Mouse (Mus musculus) adrenal gland, postnatal 25 days (tissue): ENCODE results near the gene Olfr430. TPM values are rescaled to one million over a fixed set of nuclear protein-coding genes. Genes with fewer than 3 reads are reported as not detected.
"Not testable (repeated sequence)": the region's sequence is repeated elsewhere in the genome, so short reads cannot be mapped to it uniquely, and the experiment has no call there.

Experiments used
- DNase-seq: peaks from one replicate; pipeline ENCODE4 v3.0.0; 2021; ENCODE audit warnings: mixed read lengths
- long read RNA-seq: library from polyadenylated mRNA; stranded (forward); transcript quantifications from one replicate; pipeline ENCODE4 v2.0.0, GENCODE M21; 2021
- total RNA-seq: library from RNA; stranded (reverse); gene quantifications from 2 replicates; pipeline ENCODE4 v1.2.3, GENCODE M21; 2021

Olfr430 gene
- not detected in 2 replicates for total RNA-seq
- long read RNA-seq: 0 reads

DNA sequence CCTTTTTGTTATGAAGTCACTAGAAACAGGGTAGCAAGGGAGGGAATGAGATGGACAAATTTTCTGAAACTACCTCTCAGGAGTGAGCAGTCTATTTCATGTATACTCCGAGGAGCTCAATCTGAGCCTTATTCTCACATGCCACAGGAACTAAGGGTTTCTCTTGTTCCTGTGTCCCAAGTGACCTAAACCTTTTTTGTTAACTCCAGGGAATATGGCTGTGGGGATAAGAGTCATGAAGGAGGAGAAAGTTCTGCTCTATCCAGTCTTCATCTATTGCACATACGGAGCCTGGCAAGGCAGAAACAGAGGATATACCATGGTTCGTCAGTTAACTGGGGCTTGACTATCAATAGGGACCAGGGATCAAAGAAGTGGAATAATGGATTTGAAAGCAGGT, at the start of gene Olfr430:
Gene Olfr430 (plus strand): TSS at position 301 of the 400 bp plus-strand sequence.
- DNase-seq: no peak

DNA sequence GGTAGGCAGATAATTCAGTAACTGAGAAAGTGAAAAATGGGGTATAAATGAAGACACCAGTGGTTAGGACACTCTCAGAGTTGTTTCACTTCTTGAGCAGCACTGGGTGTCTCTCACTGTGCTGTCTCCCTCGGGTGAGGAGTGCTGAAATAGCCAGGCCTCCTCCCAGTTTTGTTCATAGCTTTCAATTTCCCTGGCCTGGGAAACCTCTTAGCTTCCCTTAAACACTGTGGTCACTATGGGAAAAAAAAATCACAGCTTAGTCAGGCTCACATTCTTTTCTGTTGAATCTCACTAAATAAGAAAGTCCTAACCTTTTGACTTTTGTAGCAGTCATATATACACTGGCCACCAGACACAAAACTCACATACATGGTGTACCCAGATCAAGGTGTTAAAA, 34.7 kb upstream of the Olfr430 start, which contains the start of gene Ifi205:
Gene Ifi205 (minus strand): TSS at position 113 of the 400 bp plus-strand sequence.
- no peak for DNase-seq

DNA sequence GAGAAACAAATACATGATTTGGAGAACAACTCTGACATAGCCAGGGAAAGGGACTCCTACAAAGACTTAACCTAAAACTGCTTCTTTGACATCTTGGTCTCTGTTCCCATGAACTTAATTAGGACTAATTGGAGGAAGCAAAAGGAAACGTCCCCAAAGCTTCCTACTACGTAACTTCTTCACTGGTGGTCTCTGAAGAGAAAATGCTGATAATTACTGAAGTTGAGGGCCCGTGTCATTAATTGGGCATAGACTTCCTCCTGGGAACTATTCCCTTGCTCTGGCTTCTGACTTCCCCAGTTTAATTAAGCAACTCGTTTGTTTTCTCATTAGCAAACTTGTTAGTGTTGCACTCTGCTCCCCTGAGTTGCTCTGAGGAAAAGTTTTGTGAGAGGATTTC, 30.6 kb upstream of the Olfr430 start:
- no peak for DNase-seq

DNA sequence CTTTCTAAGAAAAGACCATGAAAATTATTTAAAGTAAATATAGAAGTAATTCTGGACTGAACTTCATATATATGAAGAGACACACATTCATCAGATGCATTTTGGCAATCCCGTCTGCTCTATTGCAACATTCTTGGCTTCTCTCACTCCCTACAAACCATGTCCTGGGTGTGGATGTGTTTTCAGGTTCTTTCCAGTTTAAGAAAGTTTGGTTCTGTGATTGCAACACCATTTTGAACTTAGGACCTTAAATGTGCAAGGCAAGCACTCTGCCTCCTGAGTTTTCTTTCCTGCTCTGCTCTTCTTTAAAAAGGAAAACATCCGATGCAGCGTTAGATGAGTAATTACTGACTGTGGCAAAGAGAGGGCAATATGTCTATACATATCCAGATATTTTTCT, 27.9 kb upstream of the Olfr430 start:
- DNase-seq: no peak

DNA sequence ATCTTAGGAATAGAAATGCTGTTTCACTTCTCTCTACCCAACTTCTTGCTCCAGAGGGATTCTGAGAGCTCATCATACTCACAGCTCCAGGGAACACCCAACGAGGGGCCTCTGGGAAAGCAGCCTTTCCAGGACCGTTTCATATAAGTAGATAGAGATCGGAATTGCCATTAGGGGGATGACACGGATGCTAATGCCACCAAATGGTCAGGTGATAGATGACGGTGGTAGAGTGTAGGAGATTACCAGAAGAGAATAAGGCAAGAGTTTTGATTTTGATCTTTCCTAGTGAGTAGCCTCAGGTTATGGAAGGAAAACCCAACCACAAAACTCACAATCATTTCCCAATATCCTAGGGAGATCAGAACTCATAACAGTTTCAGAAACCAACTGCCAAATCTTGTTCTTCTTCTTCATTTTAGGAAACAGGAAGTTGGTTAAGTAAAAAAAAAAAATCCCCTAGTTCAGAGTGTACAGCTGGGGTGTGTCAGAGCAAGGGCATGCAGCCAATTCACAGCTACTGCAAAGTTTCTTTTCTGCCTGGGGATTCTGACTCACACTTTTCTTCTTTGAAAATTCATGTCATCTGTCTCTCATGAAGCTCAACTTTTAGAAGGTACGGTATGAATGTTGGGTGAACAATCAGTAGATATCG, 25.8 kb upstream of the Olfr430 start, which contains the start of gene Olfr433:
Gene Olfr433 (plus strand): TSS at position 183 of the 655 bp plus-strand sequence.
- peak; percentile 9 for DNase-seq

DNA sequence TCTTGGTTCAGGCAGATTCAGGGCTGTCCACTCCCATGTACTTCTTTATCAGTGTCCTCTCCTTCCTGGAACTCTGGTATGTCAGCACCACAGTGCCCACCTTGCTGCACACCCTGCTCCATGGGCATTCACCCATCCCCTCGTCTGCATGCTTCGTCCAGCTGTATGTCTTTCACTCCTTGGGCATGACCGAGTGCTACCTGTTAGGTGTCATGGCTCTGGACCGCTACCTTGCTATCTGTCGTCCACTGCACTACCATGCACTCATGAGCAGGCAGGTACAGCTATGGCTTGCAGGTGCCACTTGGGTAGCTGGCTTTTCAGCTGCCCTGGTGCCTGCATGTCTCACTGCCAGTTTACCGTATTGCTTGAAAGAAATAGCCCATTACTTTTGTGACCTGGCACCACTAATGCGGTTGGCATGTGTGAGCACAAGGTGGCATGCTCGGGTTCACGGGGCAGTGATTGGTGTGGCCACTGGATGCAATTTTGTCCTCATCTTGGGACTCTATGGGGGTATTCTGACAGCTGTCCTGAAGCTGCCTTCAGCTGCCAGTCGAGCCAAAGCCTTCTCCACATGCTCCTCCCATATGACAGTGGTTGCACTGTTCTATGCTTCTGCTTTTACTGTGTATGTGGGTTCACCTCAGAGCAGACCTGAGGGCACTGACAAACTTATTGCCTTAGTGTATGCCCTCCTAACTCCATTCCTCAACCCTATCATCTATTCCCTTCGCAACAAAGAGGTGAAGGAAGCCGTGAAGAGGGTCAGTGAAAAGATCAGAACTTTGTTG, 24.1 kb upstream of the Olfr430 start:
- DNase-seq: not testable (repeated sequence)

DNA sequence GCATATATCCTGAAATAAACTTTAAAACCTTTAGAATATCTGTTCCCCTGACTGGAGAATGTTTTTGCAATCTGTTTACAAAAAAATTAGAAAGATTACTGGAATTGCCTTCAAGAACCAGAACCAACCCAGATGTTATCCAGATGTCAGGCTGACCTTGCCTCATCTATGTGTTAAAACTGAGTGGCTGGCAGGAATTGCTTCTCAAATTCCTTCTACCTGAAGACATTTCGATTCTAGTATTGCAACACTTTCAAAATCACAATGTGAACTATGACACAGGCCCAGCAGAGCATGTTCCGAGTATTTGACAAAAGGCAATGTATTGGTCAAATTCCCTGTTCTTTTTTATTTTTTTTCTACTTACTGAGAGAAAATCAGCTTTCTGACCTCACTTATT, 22.0 kb upstream of the Olfr430 start:
- DNase-seq: no peak

DNA sequence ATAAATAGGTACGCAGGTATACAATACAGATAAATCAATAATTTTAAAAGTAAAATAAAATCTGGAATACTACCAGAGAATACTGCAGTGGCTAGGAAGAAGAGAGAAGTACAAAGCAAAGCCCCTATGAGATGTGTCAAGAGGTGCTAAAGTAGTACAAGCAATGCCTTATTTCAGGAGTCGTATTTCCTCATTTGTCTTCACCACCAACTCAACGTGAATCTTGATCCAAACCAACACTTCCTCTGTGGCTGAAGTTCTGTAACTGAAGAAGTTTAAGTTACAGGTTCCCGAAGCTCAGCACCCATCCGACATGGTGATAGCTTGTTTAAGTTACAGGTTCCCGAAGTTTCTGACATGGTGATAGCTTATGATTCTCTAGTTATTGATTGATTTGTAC, 18.2 kb upstream of the Olfr430 start:
- DNase-seq: not testable (repeated sequence)

DNA sequence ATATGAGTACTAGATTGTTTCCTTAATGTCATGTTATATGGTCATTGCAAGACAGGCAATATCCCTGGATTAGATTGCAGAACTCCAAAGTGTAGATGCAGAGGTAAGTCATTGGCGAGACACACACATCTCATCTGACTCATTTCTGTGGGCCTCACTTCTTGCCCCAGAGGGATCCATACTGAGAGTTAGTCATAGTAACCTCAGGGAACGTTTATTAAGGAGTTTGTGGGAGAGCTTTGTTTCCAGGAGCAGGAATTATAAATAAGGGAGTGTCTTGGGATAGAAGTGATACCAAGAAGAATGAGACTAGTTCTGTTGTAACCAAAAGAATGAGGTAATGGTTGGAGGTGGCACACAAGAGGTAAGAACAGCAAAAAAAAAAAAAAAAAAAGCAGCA, 17.5 kb upstream of the Olfr430 start, which contains the start of gene Olfr432:
Gene Olfr432 (plus strand): TSS at position 313 of the 400 bp plus-strand sequence.
- no peak for DNase-seq

DNA sequence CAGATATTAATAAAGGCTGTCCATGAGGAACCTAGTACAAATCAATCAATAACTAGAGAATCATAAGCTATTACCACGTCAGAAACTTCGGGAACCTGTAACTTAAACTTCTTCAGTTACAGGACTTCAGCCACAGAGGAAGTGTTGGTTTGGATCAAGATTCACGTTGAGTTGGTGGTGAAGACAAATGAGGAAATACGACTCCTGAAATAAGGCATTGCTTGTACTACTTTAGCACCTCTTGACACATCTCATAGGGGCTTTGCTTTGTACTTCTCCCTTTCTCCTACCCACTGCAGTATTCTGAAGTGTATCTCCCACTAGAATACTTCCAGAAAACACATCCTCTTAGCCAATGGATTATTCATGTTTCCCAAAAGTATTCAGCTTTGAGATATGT, 17.0 kb upstream of the Olfr430 start:
- DNase-seq: not testable (repeated sequence)

DNA sequence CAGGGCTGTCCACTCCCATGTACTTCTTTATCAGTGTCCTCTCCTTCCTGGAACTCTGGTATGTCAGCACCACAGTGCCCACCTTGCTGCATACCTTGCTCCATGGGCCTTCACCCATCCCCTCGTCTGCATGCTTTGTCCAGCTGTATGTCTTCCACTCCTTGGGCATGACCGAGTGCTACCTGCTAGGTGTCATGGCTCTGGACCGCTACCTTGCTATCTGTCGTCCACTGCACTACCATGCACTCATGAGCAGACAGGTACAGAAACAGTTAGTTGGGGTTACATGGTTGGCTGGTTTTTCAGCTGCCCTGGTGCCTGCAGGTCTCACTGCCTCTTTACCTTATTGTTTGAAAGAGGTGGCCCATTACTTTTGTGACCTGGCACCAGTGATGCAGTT, 15.9 kb upstream of the Olfr430 start:
- no peak for DNase-seq

DNA sequence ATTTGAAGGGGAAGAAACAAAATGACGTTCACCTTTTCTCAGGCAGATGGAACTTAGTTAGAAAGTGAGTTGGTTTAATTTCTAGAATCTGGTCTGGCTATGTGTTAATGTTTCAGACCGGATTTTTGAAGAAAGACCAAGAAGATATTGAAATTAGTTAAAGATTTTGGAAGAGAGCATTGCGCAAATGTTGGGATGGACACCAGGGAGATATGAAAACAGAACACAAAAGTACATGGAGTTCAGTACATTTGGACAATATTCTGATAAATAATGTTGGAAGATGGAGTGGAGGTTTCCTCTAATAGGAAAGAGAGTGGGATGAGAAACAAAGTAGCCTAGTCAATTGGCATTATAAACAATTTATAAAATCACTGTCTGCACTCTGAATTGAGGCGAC, 14.9 kb upstream of the Olfr430 start:
- no peak for DNase-seq

DNA sequence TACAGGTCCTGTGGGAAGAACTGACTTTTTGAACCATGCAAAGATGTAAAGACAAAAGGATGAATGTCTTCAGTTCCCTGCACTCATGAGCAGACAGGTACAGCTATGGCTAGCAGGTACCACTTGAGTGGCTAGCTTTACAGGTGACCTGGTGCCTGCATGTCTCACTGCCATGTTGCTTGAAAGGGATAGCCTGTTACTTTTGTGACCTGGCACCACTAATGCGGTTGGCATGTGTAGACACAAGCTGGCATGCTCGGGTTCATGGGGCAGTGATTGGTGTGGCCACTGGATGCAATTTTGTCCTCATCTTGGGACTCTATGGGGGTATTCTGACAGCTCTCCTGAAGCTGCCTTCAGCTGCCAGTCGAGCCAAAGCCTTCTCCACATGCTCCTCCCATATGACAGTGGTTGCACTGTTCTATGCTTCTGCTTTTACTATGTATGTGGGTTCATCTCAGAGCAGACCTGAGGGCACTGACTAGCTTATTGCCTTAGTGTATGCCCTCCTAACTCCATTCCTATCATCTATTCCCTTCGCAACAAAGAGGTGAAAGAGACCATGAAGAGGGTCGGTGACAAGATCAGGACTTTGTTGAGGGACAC, 14.4 kb upstream of the Olfr430 start:
- no peak for DNase-seq

DNA sequence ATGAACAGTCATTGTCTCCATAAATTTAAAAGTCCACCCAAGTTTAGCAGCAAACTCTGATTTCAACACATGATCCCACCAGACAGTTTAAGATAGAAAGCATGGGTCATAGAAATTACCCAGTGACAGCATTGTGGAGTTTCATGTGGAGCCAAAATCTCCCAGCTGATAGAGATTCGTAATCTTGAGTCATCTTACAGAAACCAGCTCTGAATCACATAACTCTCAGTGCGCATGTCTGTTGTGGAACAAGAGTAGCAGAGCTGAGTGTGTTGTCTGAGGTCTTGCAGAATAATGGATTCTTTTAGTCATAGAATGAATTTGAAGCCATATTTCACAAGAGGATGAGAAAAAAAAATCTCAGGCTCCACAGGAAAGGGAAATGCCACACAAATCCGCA, 13.4 kb upstream of the Olfr430 start:
- no peak for DNase-seq

DNA sequence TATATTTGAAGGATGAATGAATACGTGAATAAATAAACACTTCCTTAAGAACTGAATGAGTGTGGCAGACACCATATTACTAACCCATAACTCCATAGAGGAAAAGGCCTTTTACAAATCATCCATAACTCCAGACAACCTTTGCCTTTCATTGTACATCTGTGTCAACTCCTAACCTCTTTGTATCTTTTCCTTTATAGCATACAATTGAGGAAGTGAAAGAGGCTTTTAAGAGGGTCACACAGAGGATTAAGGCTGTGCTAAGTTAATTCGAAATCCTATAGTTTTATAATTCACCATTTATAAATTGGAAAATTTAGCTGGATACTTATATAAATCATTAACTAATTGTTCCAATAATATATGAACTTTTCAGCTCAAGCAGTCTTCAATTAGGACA, 11.2 kb upstream of the Olfr430 start:
- DNase-seq: no peak

DNA sequence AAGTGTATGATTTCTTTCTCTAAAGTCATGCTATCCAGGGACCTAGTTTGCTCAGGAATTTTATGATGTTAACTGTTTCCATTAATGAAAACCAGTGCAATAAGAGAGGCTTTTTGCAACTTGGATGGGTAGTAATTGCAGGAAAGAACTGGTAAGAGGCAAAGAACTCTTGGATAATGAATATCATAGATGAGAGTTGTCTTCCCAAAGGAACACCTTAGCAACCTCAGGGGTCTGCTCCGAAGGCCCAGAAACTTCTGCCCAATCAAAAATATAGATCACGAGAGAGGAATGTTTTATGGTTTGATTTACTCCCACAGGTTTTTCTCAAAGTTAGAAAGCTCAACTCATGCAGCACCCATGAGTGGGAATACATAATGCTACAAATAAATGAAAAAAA, 17.6 kb downstream of the Olfr430 start, which contains the start of gene Olfr429:
Gene Olfr429 (plus strand): TSS at position 301 of the 400 bp plus-strand sequence.
- no peak for DNase-seq

DNA sequence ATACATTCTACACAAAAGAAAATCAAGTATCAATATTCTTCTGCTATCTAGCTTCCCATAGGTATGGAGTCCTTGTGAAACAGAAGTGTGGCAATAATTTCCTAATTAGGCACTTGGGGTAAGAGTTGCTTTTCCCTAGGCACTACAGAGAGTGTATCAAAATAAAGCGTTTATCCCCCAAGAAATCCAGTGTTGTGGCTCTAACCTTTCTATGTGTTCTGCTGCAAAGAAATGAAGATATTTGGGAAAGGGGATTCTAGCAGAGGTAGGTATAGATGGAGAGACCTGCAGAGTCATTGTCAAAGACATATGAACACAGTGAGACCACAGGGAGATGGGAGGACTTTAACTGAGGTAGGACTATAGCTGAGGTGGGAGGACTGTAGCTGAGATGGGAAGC, 30.2 kb downstream of the Olfr430 start, which contains the start of gene Olfr427:
Gene Olfr427 (plus strand): TSS at position 301 of the 400 bp plus-strand sequence.
- no peak for DNase-seq

DNA sequence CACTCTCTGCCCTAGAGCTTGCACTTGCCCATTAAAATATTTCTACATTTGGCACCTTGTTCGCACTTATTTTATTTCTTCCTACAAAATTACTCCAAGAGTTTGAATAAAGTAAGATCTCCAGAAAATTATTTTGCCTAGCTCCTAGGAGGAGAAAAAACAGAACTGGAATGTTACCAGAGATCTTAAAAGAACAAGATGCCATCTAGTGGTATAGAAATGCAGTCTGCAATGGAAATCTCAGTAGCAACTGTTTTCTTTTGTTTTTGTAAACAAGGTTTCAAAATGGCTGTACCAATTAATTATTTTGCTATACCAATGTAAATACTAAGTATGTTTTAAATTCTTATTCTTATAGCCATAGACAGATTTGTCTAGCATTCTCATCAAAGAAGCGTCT, 37.3 kb downstream of the Olfr430 start:
- no peak for DNase-seq

DNA sequence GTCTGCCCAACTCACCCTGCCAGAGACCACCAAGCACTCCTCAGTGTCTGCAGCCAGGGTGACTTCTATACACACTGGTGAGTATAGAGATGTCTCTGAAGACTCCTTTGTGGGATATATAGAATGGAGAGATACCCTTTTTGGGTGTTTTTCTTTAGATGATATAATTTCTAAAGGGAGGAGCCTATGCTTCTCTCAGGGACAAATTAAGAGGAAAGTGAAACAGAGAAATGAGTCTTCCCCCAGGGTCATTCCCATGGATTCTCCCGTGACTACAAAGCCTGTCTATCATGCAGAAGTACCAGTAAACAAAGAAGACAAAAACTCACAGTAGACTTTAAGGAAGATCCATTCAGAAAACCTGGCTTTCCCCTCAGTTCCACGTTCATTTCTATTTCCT, 54.7 kb downstream of the Olfr430 start, which contains the start of gene Olfr231:
Gene Olfr231 (minus strand): TSS at position 101 of the 400 bp plus-strand sequence.
- no peak for DNase-seq
